Mouse (Mus musculus) adrenal gland, postnatal 0 days (tissue): ENCODE measurements around the gene Vmn2r20. TPM values are rescaled to one million over a fixed set of nuclear protein-coding genes. Genes with fewer than 3 reads are reported as not detected.

Source experiments
- polyA plus RNA-seq: library from polyadenylated mRNA; unstranded; fragments of >200 nt; fragmentation: Nextera tagmentation; extraction: Ambion mirVana; gene quantifications from 2 replicates; pipeline ENCODE4 v1.2.1, GENCODE M21; 2015

Vmn2r20 gene
- not detected in 2 replicates for polyA plus RNA-seq

DNA sequence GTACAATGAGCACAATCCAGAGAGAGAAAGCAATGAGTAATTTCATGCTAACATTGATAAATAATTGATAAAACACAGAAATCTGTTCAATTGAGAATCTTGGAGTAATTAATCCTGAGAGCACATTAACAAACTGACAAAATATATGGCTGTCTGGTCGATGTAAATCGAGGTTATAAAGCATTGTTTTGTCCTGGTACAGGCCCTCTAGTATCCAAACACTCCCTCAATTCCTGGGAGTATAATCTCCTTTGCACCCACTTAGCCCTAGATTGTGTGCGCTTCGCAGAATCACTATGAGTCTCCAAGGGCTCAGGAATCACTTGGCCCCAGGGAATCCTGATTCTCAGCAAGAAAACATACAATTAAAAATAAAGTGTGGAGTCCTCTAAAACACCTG is at the start of gene Vmn2r20:
TSS of gene Vmn2r20 (minus strand) at position 101 of the 400 bp plus-strand sequence.

Other genes starting within 250 kb of the Vmn2r20 start
- not detected in 2 replicates for gene Clec4b2, start 245.2 kb downstream of the Vmn2r20 start, polyA plus RNA-seq
- gene Clec4n, start 188.3 kb downstream of the Vmn2r20 start, polyA plus RNA-seq: 19.2 and 26.2 TPM in 2 replicates
- gene Clec4d, start 156.0 kb downstream of the Vmn2r20 start, polyA plus RNA-seq: 2.2 and 2.8 TPM in 2 replicates
- 0.25 and 0.47 TPM in 2 replicates for gene Clec4e, start 128.2 kb downstream of the Vmn2r20 start, polyA plus RNA-seq
- not detected in 2 replicates for gene Vmn2r19, start 109.8 kb downstream of the Vmn2r20 start, polyA plus RNA-seq
- gene Vmn2r21, start 115.3 kb upstream of the Vmn2r20 start, polyA plus RNA-seq: not detected in 2 replicates
- not detected in 2 replicates for gene Vmn2r22, start 232.6 kb upstream of the Vmn2r20 start, polyA plus RNA-seq